Mouse (Mus musculus): ENCODE measurements at regions not wholly inside any gene's neighbourhood (a gene's known extent, or its start where the extent isn't known, plus 50 kb on each side); places are given as distances from the start of the nearest gene placed in this dataset.

DNA sequence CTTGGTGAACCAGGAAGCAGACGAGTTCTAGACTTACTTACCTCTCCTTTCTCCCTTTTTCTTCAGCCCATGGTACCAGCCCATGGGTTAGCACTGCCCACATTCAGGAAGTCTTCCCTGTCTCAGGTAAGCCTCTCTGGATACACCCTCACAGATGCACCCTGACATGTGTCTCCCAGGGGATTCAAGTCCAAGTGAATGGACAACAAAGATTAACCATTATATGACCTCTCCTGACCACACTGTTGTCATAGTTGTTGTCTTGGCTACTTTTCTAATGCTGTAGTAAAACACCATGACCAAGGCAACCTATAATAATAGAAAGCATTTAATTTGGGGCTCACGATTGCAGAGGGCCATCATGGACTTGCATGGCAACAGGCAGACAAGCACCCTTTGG, 98.8 kb upstream of the Vash1 start:
- DNase-seq (ENCODE audit: low spot score in 2 of 2), result no peak

DNA sequence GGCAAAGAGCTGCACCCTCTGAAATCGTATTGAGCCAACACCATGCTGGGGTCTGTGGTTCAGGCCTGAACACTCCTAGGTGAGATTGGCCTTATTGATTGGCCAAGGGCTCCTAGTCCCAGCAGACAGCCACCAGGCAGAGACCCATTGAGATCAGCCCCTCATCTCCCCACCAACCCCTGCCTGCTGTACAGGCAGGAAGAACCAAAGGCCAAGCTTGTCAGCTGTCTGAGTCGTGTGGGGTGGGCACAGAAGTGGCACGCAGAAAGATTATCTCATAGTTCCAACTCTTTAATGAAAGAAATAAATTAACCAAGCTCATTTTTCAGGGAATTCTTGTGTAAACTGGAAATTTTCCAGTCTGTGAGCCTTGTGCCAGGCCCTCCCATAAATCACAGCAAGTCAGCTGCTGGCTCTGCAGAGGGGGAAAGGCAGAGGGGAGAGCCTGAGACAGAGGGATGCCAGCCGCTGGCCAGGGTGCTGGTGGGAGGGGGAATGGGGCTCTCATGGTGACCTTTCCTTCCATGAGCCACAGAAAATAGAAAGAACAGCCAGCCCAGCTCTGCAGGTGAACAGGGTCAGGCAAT, 98.3 kb upstream of the Vash1 start:
- DNase-seq (ENCODE audit: low spot score in 2 of 2), result no peak

DNA sequence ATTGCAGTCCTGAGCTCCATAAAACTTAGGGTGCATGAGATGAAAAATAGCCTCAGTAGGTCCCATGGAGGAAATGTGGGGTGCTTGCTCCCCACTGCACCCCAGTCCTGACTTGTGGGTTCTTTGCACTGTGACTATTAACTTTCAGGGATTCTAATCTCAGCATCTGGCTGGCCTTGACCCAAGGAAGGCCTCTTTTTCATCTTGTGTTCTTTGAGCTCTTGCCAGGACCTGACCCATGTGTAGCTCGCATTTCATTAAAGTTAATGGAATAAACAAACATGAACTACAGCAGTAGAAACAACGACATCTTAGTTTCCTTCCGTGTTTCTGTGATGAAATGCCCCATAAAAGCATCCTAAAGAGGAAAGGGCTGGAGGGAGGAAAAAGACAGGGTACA, 96.4 kb upstream of the Vash1 start:
- DNase-seq (ENCODE audit: low spot score in 2 of 2), result no peak

GRCm38 (mm10) chr12:86588010-86588409, 90.5 kb upstream of the Vash1 start:
- no peak for DNase-seq (ENCODE audit: low spot score in 2 of 2)

DNA sequence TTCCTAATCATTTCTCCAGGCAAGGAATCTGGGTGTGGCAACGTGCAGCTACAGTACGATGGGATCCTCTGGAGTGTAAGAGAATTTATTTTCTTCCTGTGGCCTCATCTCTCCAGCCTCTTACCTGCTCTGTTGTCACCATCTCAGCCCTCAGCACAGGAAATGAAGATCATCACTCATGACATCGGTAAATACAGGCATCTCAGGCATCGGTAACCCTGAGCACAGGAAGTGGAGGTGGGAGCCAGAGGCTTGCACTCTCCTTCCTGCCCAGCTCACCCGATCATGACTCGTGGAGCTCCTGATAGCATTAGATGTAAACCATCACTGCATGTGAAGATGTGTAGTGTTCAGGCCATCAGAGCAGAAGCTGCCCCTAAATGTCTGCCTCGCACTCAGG, 86.0 kb upstream of the Vash1 start:
- DNase-seq (ENCODE audit: low spot score in 2 of 2), result no peak

GRCm38 (mm10) chr12:86594647-86595046, 83.9 kb upstream of the Vash1 start:
- DNase-seq (ENCODE audit: low spot score in 2 of 2), result no peak

DNA sequence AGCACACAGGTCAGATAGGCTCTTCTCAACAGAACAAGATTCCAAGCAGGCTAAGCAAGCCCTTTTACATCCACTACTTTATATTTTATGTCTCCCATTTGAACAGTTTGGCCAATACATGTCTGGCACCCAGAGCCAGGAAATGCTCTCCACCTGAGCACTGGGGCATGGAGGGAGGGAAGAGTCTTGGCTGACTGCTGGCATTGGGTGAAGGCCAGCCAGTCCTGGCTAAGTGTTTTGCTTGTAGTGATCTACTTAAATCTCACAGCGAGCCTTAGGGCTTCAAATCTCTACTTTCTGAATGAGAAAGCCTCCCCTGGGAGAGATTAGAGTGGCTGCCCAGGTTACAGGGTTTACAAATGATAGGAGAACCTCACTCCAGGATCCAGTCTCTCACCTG, 78.5 kb upstream of the Vash1 start:
- no peak for DNase-seq (ENCODE audit: low spot score in 2 of 2)

GRCm38 (mm10) chr12:86603521-86603920, 75.0 kb upstream of the Vash1 start:
- DNase-seq (ENCODE audit: low spot score in 2 of 2), result no peak

DNA sequence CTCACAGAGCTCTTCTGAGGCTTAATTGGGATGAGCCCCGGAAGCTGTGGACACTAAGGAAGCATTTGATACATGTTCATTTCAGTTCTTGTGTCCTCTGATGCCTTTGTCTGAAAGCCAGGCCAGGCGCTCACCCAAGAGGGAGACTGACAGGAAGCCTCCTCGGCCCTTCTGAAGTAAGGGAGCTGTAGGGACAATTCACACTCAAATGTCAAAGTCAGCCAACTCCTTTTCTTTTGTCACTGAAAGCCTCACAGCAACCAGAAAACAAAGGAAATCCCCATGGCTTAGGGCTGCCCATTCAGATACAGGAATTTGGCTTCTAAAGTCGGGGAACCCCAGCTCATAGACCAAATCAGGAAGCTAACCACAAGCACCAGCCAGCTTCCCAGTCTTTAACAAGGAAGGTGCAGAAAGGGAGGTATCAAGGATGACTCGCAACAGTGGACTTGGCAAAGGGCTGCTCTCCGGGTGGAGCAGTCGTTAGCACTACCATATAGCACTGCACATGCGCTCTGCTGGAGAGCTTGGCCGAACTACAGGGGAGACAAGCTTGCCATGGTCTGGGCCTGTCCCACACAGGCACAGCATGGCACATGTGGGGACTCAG, 66.0 kb upstream of the Vash1 start:
- no peak for DNase-seq (ENCODE audit: low spot score in 2 of 2)

DNA sequence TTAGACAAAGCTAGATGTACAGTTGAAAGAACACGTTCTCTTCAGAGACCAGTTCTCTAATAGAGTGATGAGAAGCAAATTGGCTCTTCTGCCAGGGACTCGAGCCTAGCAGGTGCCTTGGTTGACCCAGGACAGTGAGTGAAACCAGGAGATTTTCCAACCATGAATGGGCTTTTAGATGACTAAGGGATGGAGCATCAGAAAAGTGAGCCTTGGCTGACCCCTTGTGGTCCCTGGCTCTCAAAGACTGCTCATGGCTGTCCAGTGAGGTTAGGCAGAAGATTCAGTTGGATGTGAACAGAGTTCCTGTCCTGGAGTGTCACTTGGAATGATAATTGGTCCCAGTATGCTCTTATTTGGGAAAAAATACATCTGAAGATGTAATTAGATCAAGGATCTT, 64.3 kb upstream of the Vash1 start:
- DNase-seq (ENCODE audit: low spot score in 2 of 2), result peak; percentile 13 to 55

DNA sequence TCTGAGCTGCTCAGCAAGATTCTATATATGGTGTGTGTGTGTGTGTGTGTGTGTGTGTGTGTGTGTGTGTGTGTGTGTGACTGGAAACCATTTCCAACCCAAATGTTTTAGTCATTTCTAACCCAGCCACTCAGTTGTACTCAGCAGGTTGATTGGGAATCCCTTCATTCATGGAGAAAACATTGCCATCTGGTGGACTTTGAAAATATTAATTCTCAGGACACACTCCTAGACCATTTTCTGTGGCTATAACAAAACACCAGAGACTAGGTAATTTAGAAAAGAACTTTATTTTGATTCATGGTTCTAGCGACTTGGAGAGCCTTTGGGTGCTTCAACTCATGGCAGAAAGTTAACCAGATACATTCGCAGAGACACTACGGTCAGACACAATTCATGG, 62.2 kb upstream of the Vash1 start:
- no peak for DNase-seq (ENCODE audit: low spot score in 2 of 2)

GRCm38 (mm10) chr12:86624195-86624594, 54.3 kb upstream of the Vash1 start:
- no peak for DNase-seq (ENCODE audit: low spot score in 2 of 2)

DNA sequence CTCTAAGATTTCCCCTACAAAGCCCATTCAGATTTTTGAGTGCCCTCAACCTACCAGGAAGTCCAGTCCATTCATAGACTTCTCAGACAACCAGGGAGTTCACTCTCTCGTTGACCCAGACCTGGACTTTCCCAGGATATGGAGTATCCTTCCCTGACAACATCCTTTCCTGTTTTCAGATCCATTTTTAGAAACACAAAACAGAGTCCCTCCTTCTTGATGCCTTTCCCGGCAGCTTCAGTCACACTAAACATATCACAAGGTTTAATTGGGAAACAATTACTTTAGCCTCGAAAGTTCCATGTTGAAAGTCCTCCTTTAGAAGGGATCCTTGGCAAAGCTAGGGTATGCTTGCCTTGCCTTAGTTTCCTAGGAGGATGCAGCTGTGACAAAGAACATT, 51.8 kb upstream of the Vash1 start:
- no peak for DNase-seq (ENCODE audit: low spot score in 2 of 2)

DNA sequence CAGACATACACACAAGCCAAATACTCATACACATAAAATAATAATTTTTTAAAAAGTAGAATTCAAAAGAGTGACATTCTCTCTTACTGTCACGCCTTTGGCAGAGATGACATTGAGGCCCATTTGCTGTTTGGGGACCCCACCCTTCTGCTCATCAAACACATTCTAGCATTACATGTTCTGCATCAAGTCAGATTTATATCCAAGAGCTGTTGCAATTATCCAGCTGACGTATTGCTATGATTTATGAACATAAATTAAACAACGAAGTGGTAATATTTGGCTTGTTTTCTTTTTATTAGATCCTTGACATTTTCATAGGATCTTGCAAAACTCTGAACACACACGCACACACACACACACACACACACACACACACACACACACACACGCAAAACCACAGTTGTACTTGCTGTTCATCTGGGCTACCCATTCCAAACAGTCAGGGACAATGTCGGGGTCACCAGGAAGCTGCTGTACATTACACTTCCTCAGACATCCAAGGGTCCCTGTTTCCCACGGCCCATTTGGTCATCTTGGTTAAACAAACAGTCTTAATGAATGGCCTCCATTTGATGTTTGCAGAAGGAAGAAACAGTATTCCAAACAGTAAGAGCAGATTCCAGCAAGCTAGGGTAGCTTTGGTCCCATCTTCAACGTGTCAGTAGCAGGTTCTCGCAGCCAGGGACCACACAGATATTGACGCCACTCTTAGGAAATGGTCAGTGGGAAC, 50.3 kb upstream of the Vash1 start:
- no peak for DNase-seq (ENCODE audit: low spot score in 2 of 2)
